Mouse (Mus musculus) megakaryocyte, embryonic 14.5 days (primary cell): ENCODE results near the gene Irs1.

Source experiments
- FLI1 ChIP-seq: IDR thresholded peaks from 2 replicates; pipeline ENCODE4 v1.6.1; 2012; ENCODE audit warnings: low read length, inconsistent platforms, mixed read lengths
- GATA1 ChIP-seq: IDR thresholded peaks from 3 replicates; pipeline ENCODE4 v1.6.1; 2012; ENCODE audit warnings: mixed read lengths, low read length, inconsistent platforms, borderline replicate concordance

GRCm38 (mm10) chr1:82235455-82236104 lies 55.6 kb downstream of the Irs1 start:
- TF ChIP-seq FLI1, result no peak
- TF ChIP-seq GATA1, result no peak
